Mouse (Mus musculus) liver, adult 2 months (tissue): ENCODE measurements at regions not wholly inside any gene's neighbourhood (a gene's known extent, or its start where the extent isn't known, plus 50 kb on each side); places are given as distances from the start of the nearest gene placed in this dataset.

Source experiments
- DNase-seq: peaks from one replicate; pipeline ENCODE4 v3.0.0-alpha.2; 2011; ENCODE audit warnings: low read depth, low spot score; ENCODE audit errors: extremely low read depth
- H3K27ac ChIP-seq: fragments of 200-500 bp; replicated peaks from 2 replicates; pipeline ENCODE4 v1.5.1; 2012; ENCODE audit warnings: low read depth, mild to moderate bottlenecking, control low read depth, inconsistent platforms, low read length; ENCODE audit not compliant: insufficient read depth
- H3K27me3 ChIP-seq: fragments of 200-500 bp; 2 replicates; pipeline ENCODE4 v1.6.1; 2012; ENCODE audit warnings: mild to moderate bottlenecking, moderate library complexity, low read length, inconsistent platforms; ENCODE audit not compliant: control insufficient read depth, insufficient read depth
- H3K36me3 ChIP-seq: fragments of 200-500 bp; 2 replicates; pipeline ENCODE4 v1.6.1; 2012; ENCODE audit warnings: low read length, inconsistent platforms; ENCODE audit not compliant: control insufficient read depth, insufficient read depth
- H3K4me1 ChIP-seq: fragments of 200-500 bp; 2 replicates; pipeline ENCODE4 v1.6.1; 2011; ENCODE audit warnings: low read length; ENCODE audit not compliant: control insufficient read depth, insufficient read depth
- H3K4me3 ChIP-seq: fragments of 200-500 bp; 2 replicates; pipeline ENCODE4 v1.5.1; 2011; ENCODE audit warnings: low read depth, mild to moderate bottlenecking, control low read depth, low read length, moderate library complexity; ENCODE audit not compliant: insufficient read depth
- H3K79me2 ChIP-seq: fragments of 200-500 bp; 2 replicates; pipeline ENCODE4 v1.6.1; 2012; ENCODE audit warnings: inconsistent platforms, mild to moderate bottlenecking, low read length, moderate library complexity; ENCODE audit not compliant: control insufficient read depth, insufficient read depth
- H3K9ac ChIP-seq: fragments of 200-500 bp; 2 replicates; pipeline ENCODE4 v1.6.1; 2012; ENCODE audit warnings: low read depth, mild to moderate bottlenecking, control low read depth, inconsistent platforms, low read length
- CTCF ChIP-seq: fragments of 200-500 bp; IDR thresholded peaks from 2 replicates; pipeline ENCODE4 v1.5.1; 2011; ENCODE audit warnings: low read depth, low read length, control low read depth
- POLR2A ChIP-seq: fragments of 200-500 bp; IDR thresholded peaks from 2 replicates; pipeline ENCODE4 v1.6.1; 2011; ENCODE audit warnings: low read length, control low read depth; ENCODE audit not compliant: insufficient read depth; ENCODE audit errors: extremely low read depth
- WGBS: fragments of 180-500 bp; shearing (Covaris S2); methylation state at CpG from one replicate; pipeline ENCODE4 v1.1.7; 2018; 5-methylcytosine and 5-hydroxymethylcytosine counted together

- Histone ChIP-seq H3K36me3 (no peaks in the 10 kb centered on the region), H3K9ac (no peak overlapping the region), H3K4me3 (no peak overlapping the region), H3K79me2 (no peaks in the 10 kb centered on the region), H3K4me1 (no peaks in the 10 kb centered on the region), H3K27ac (no peak overlapping the region), H3K27me3 (peaks cover 2% of the 10 kb centered on the region; the same call in 1 of the 2 replicates)
- WGBS: 55% methylated on average over 6 of the region's 6 CpGs
- DNase-seq: no peak
- TF ChIP-seq POLR2A (no peak), CTCF (no peak)
These were observed 77.4 kb upstream of the Otx2 start for GRCm38 (mm10) chr14:48750994-48751393.

GRCm38 (mm10) chr14:48748976-48749375, 75.4 kb upstream of the Otx2 start:
- 92% methylated on average over 12 of the region's 12 CpGs for WGBS
- no peak for TF ChIP-seq POLR2A
- TF ChIP-seq CTCF: no peak
- Histone ChIP-seq H3K79me2 (no peaks in the 10 kb centered on the region), H3K27ac (no peak overlapping the region), H3K4me1 (no peaks in the 10 kb centered on the region), H3K9ac (no peak overlapping the region), H3K4me3 (no peak overlapping the region), H3K36me3 (no peaks in the 10 kb centered on the region), H3K27me3 (peaks cover 2% of the 10 kb centered on the region; the same call in 1 of the 2 replicates)
- DNase-seq: no peak

- Histone ChIP-seq H3K4me1 (no peaks in the 10 kb centered on the region), H3K9ac (no peak overlapping the region), H3K27ac (no peak overlapping the region), H3K4me3 (no peak overlapping the region), H3K27me3 (peaks cover 2% of the 10 kb centered on the region; the same call in 1 of the 2 replicates), H3K36me3 (no peaks in the 10 kb centered on the region), H3K79me2 (no peaks in the 10 kb centered on the region)
- WGBS: 97% methylated on average over 1 of the region's 1 CpGs
- TF ChIP-seq POLR2A (no peak), CTCF (no peak)
- no peak for DNase-seq
These were observed 74.3 kb upstream of the Otx2 start for GRCm38 (mm10) chr14:48747936-48748335.

GRCm38 (mm10) chr14:48740942-48741602, 67.5 kb upstream of the Otx2 start:
- no peak overlapping the region for H3K9ac ChIP-seq
- H3K27ac ChIP-seq: no peak overlapping the region
- no peaks in the 10 kb centered on the region for H3K79me2 ChIP-seq
- WGBS: 44% methylated on average over 7 of the region's 7 CpGs
- no peak for DNase-seq
- no peaks in the 10 kb centered on the region for H3K4me1 ChIP-seq
- no peak overlapping the region for H3K4me3 ChIP-seq
- no peaks in the 10 kb centered on the region for H3K36me3 ChIP-seq
- TF ChIP-seq POLR2A: no peak
- no peak for TF ChIP-seq CTCF
- H3K27me3 ChIP-seq: no peaks in the 10 kb centered on the region

GRCm38 (mm10) chr14:48739121-48739520, 65.5 kb upstream of the Otx2 start:
- no peak for DNase-seq
- Histone ChIP-seq H3K4me3 (no peak overlapping the region), H3K36me3 (no peaks in the 10 kb centered on the region), H3K27ac (no peak overlapping the region), H3K27me3 (no peaks in the 10 kb centered on the region), H3K9ac (no peak overlapping the region), H3K4me1 (no peaks in the 10 kb centered on the region), H3K79me2 (no peaks in the 10 kb centered on the region)
- WGBS: 89% methylated on average over 4 of the region's 4 CpGs
- TF ChIP-seq POLR2A: no peak
- no peak for TF ChIP-seq CTCF

GRCm38 (mm10) chr14:48738641-48739040, 65.0 kb upstream of the Otx2 start:
- H3K27ac ChIP-seq: no peak overlapping the region
- H3K9ac ChIP-seq: no peak overlapping the region
- no peaks in the 10 kb centered on the region for H3K79me2 ChIP-seq
- H3K4me1 ChIP-seq: no peaks in the 10 kb centered on the region
- H3K36me3 ChIP-seq: no peaks in the 10 kb centered on the region
- no peak for DNase-seq
- WGBS: 45% methylated on average over 10 of the region's 10 CpGs
- H3K4me3 ChIP-seq: no peak overlapping the region
- no peaks in the 10 kb centered on the region for H3K27me3 ChIP-seq
- TF ChIP-seq CTCF (no peak), POLR2A (no peak)
